Mouse (Mus musculus): ENCODE data around the gene Uap1. TPM values are rescaled to one million over a fixed set of nuclear protein-coding genes. Genes with fewer than 3 reads are reported as not detected.

Uap1 gene
- polyA plus RNA-seq, 2 experiments: 15.6 to 32.1 TPM

GRCm38 (mm10) chr1:170160397-170160938 is 14.3 kb downstream of the Uap1 start:
- Histone ChIP-seq H3K27me3 (ENCODE audit: control insufficient read depth, insufficient read depth, low read length) (no peaks in the 10 kb centered on the region), H3K9me3 (ENCODE audit: control insufficient read depth, low read length) (no peaks in the 10 kb centered on the region), H3K4me3 (ENCODE audit: insufficient read depth in 1 of 2, low read depth in 2 of 2, low read length in 2 of 2) (no peak overlapping the region), H3K4me2 (ENCODE audit: low read depth) (no peak overlapping the region), H3K9ac (replicated peaks) (no peak overlapping the region), H3K27ac (no peak overlapping the region), H3K36me3 (replicated peaks; ENCODE audit: control insufficient read depth, insufficient read depth, low read depth) (peaks cover 22% of the 10 kb centered on the region), H3K4me1 (replicated peaks; ENCODE audit: control insufficient read depth in 2 of 2, insufficient read depth in 2 of 2, low read length in 1 of 2) (no peaks in the 10 kb centered on the region)
- ATAC-seq (ENCODE audit: insufficient read depth) (no peak), DNase-seq (ENCODE audit: low read depth in 3 of 3, low spot score in 3 of 3) (no peak)
- 59% methylated on average over 3 of the region's 3 CpGs for WGBS (ENCODE audit: insufficient replicate concordance)
- no peak for TF ChIP-seq CTCF (IDR thresholded peaks at IDR 0.05; ENCODE audit: low read depth)
- TF ChIP-seq EP300 (IDR thresholded peaks at IDR 0.05; ENCODE audit: low read depth): no peak

GRCm38 (mm10) chr1:170159707-170160106 is 15.1 kb downstream of the Uap1 start:
- no peaks in the 10 kb centered on the region for H3K4me1 ChIP-seq (replicated peaks; ENCODE audit: control insufficient read depth in 2 of 2, insufficient read depth in 2 of 2, low read length in 1 of 2)
- no peaks in the 10 kb centered on the region for H3K9me3 ChIP-seq (ENCODE audit: control insufficient read depth, low read length)
- peaks cover 24% of the 10 kb centered on the region for H3K36me3 ChIP-seq (replicated peaks; ENCODE audit: control insufficient read depth, insufficient read depth, low read depth)
- no peak overlapping the region for H3K27ac ChIP-seq
- DNase-seq (ENCODE audit: low read depth in 3 of 3, low spot score in 3 of 3) (no peak), ATAC-seq (ENCODE audit: insufficient read depth) (no peak)
- TF ChIP-seq CTCF (IDR thresholded peaks at IDR 0.05; ENCODE audit: low read depth): no peak
- TF ChIP-seq EP300 (IDR thresholded peaks at IDR 0.05; ENCODE audit: low read depth): no peak
- 71% methylated on average over 2 of the region's 2 CpGs for WGBS (ENCODE audit: insufficient replicate concordance)
- H3K4me3 ChIP-seq (ENCODE audit: insufficient read depth in 1 of 2, low read depth in 2 of 2, low read length in 2 of 2): no peak overlapping the region
- no peak overlapping the region for H3K9ac ChIP-seq (replicated peaks)
- no peaks in the 10 kb centered on the region for H3K27me3 ChIP-seq (ENCODE audit: control insufficient read depth, insufficient read depth, low read length)
- H3K4me2 ChIP-seq (ENCODE audit: low read depth): no peak overlapping the region

GRCm38 (mm10) chr1:170155761-170156160 is 19.0 kb downstream of the Uap1 start:
- ATAC-seq (ENCODE audit: insufficient read depth) (no peak), DNase-seq (ENCODE audit: low read depth in 3 of 3, low spot score in 3 of 3) (no peak)
- Histone ChIP-seq H3K4me2 (ENCODE audit: low read depth) (no peak overlapping the region), H3K9ac (replicated peaks) (no peak overlapping the region), H3K27me3 (ENCODE audit: control insufficient read depth, insufficient read depth, low read length) (no peaks in the 10 kb centered on the region), H3K36me3 (replicated peaks; ENCODE audit: control insufficient read depth, insufficient read depth, low read depth) (peaks cover 20% of the 10 kb centered on the region), H3K4me3 (ENCODE audit: insufficient read depth in 1 of 2, low read depth in 2 of 2, low read length in 2 of 2) (no peak overlapping the region), H3K4me1 (replicated peaks; ENCODE audit: control insufficient read depth in 2 of 2, insufficient read depth in 2 of 2, low read length in 1 of 2) (no peaks in the 10 kb centered on the region), H3K27ac (no peak overlapping the region), H3K9me3 (ENCODE audit: control insufficient read depth, low read length) (no peaks in the 10 kb centered on the region)
- WGBS (ENCODE audit: insufficient replicate concordance): 83% methylated on average over 5 of the region's 5 CpGs
- TF ChIP-seq EP300 (IDR thresholded peaks at IDR 0.05; ENCODE audit: low read depth): no peak
- no peak for TF ChIP-seq CTCF (IDR thresholded peaks at IDR 0.05; ENCODE audit: low read depth)

- H3K27me3 ChIP-seq (ENCODE audit: control insufficient read depth, insufficient read depth, low read length): no peaks in the 10 kb centered on the region
- ATAC-seq (ENCODE audit: insufficient read depth) (no peak), DNase-seq (ENCODE audit: low read depth in 3 of 3, low spot score in 3 of 3) (no peak)
- peaks cover 20% of the 10 kb centered on the region for H3K36me3 ChIP-seq (replicated peaks; ENCODE audit: control insufficient read depth, insufficient read depth, low read depth)
- TF ChIP-seq CTCF (IDR thresholded peaks at IDR 0.05; ENCODE audit: low read depth) (peak; percentile 52; the same call in 1 of the 2 replicates), EP300 (IDR thresholded peaks at IDR 0.05; ENCODE audit: low read depth) (no peak)
- H3K9me3 ChIP-seq (ENCODE audit: control insufficient read depth, low read length): no peaks in the 10 kb centered on the region
- H3K4me1 ChIP-seq (replicated peaks; ENCODE audit: control insufficient read depth in 2 of 2, insufficient read depth in 2 of 2, low read length in 1 of 2): no peaks in the 10 kb centered on the region
- no peak overlapping the region for H3K4me2 ChIP-seq (ENCODE audit: low read depth)
- no peak overlapping the region for H3K9ac ChIP-seq (replicated peaks)
- no peak overlapping the region for H3K4me3 ChIP-seq (ENCODE audit: insufficient read depth in 1 of 2, low read depth in 2 of 2, low read length in 2 of 2)
- no peak overlapping the region for H3K27ac ChIP-seq
- 73% methylated on average over 2 of the region's 2 CpGs for WGBS (ENCODE audit: insufficient replicate concordance)
Observed at GRCm38 (mm10) chr1:170155298-170155697, 19.5 kb downstream of the Uap1 start.

- 89% methylated on average over 8 of the region's 8 CpGs for WGBS (ENCODE audit: insufficient replicate concordance)
- peaks cover 0 to 6% of the 10 kb centered on the region in 2 experiments for H3K4me1 ChIP-seq (replicated peaks; ENCODE audit: control insufficient read depth in 2 of 2, insufficient read depth in 2 of 2, low read length in 1 of 2)
- H3K27me3 ChIP-seq (ENCODE audit: control insufficient read depth, insufficient read depth, low read length): no peaks in the 10 kb centered on the region
Observed at GRCm38 (mm10) chr1:170153986-170154385, 20.8 kb downstream of the Uap1 start.

More at GRCm38 (mm10) chr1:170153986-170154385, 20.8 kb downstream of the Uap1 start:
- H3K36me3 ChIP-seq (replicated peaks; ENCODE audit: control insufficient read depth, insufficient read depth, low read depth): peaks cover 21% of the 10 kb centered on the region
- DNase-seq (ENCODE audit: low read depth in 3 of 3, low spot score in 3 of 3): no peak
- H3K27ac ChIP-seq: no peak overlapping the region
- no peaks in the 10 kb centered on the region for H3K9me3 ChIP-seq (ENCODE audit: control insufficient read depth, low read length)
- ATAC-seq (ENCODE audit: insufficient read depth): no peak
- H3K4me2 ChIP-seq (ENCODE audit: low read depth): no peak overlapping the region
- TF ChIP-seq EP300 (IDR thresholded peaks at IDR 0.05; ENCODE audit: low read depth) (no peak), CTCF (IDR thresholded peaks at IDR 0.05; ENCODE audit: low read depth) (no peak)
- no peak overlapping the region for H3K4me3 ChIP-seq (ENCODE audit: insufficient read depth in 1 of 2, low read depth in 2 of 2, low read length in 2 of 2)
- no peak overlapping the region for H3K9ac ChIP-seq (replicated peaks)
